Mouse (Mus musculus) neural tube, embryonic 13.5 days (tissue): ENCODE results near the gene Snx15. TPM values are rescaled to one million over a fixed set of nuclear protein-coding genes. Genes with fewer than 3 reads are reported as not detected.

Experiments used
- polyA plus RNA-seq: library from polyadenylated mRNA; unstranded; fragments of >200 nt; fragmentation: Nextera tagmentation; extraction: Ambion mirVana; gene quantifications from 2 replicates; pipeline ENCODE4 v1.2.1, GENCODE M21; 2015

Snx15 gene
- polyA plus RNA-seq, 1 experiment from 2014 or later: 56.8 TPM

Other genes starting within 250 kb of the Snx15 start
- 11.1 and 11.4 TPM in 2 replicates for gene Tigd3, start 234.2 kb downstream of the Snx15 start, polyA plus RNA-seq
- gene Dpf2, start 215.3 kb downstream of the Snx15 start, polyA plus RNA-seq: 117 and 135 TPM in 2 replicates
- 11.8 and 13.5 TPM in 2 replicates for gene Cdc42ep2, start 203.5 kb downstream of the Snx15 start, polyA plus RNA-seq
- gene Pola2, start 164.1 kb downstream of the Snx15 start, polyA plus RNA-seq: 20.8 and 24.8 TPM in 2 replicates
- gene Slc22a20, start 142.2 kb downstream of the Snx15 start, polyA plus RNA-seq: not detected in 2 replicates
- 6.9 and 7.5 TPM in 2 replicates for gene Capn1, start 112.4 kb downstream of the Snx15 start, polyA plus RNA-seq
- gene Syvn1, start 81.7 kb downstream of the Snx15 start, polyA plus RNA-seq: 36.2 and 37.0 TPM in 2 replicates
- 65.5 and 68.2 TPM in 2 replicates for gene Mrpl49, start 70.5 kb downstream of the Snx15 start, polyA plus RNA-seq
- 578 and 624 TPM in 2 replicates for gene Fau, start 70.5 kb downstream of the Snx15 start, polyA plus RNA-seq
- 28.1 and 33.7 TPM in 2 replicates for gene Znhit2, start 67.1 kb downstream of the Snx15 start, polyA plus RNA-seq
- 48.4 and 49.6 TPM in 2 replicates for gene Tm7sf2, start 59.9 kb downstream of the Snx15 start, polyA plus RNA-seq
- 74.2 and 74.5 TPM in 2 replicates for gene Vps51, start 51.1 kb downstream of the Snx15 start, polyA plus RNA-seq
- gene Tmem262, start 48.3 kb downstream of the Snx15 start, polyA plus RNA-seq: not detected in 2 replicates
- 1.7 and 1.9 TPM in 2 replicates for gene Gm28374, start 46.0 kb downstream of the Snx15 start, polyA plus RNA-seq
- gene Zfpl1, start 43.3 kb downstream of the Snx15 start, polyA plus RNA-seq: 73.2 and 85.7 TPM in 2 replicates
- gene Cdca5, start 43.3 kb downstream of the Snx15 start, polyA plus RNA-seq: 6.4 and 7.3 TPM in 2 replicates
- not detected in 2 replicates for gene AC131692.1, start 33.9 kb downstream of the Snx15 start, polyA plus RNA-seq
- 0.23 and 0.32 TPM in 2 replicates for gene Naaladl1, start 22.5 kb downstream of the Snx15 start, polyA plus RNA-seq
- 44.7 and 46.9 TPM in 2 replicates for gene Sac3d1, start 9.7 kb downstream of the Snx15 start, polyA plus RNA-seq
- gene Batf2, start 12.7 kb upstream of the Snx15 start, polyA plus RNA-seq: not detected in 2 replicates
- gene Arl2, start 13.2 kb upstream of the Snx15 start, polyA plus RNA-seq: 111 and 126 TPM in 2 replicates
- not detected in 2 replicates for gene Majin, start 56.1 kb upstream of the Snx15 start, polyA plus RNA-seq
- gene Gpha2, start 98.1 kb upstream of the Snx15 start, polyA plus RNA-seq: 0.72 TPM in 1 of 2 replicates, not detected in the other
- gene Ppp2r5b, start 107.6 kb upstream of the Snx15 start, polyA plus RNA-seq: 103 and 111 TPM in 2 replicates
- gene Atg2a, start 113.4 kb upstream of the Snx15 start, polyA plus RNA-seq: 11.6 and 11.8 TPM in 2 replicates
- 85.5 and 101 TPM in 2 replicates for gene Ehd1, start 148.4 kb upstream of the Snx15 start, polyA plus RNA-seq
- 0.26 and 0.57 TPM in 2 replicates for gene Cdc42bpg, start 178.2 kb upstream of the Snx15 start, polyA plus RNA-seq
- 71.5 and 73.9 TPM in 2 replicates for gene Men1, start 206.7 kb upstream of the Snx15 start, polyA plus RNA-seq
- gene Map4k2, start 212.8 kb upstream of the Snx15 start, polyA plus RNA-seq: 13.5 and 17.0 TPM in 2 replicates
- gene Sf1, start 235.4 kb upstream of the Snx15 start, polyA plus RNA-seq: 107 and 119 TPM in 2 replicates